Mouse (Mus musculus) CH12.LX (cell line): ENCODE measurements around the gene E2f3. TPM values are rescaled to one million over a fixed set of nuclear protein-coding genes. Genes with fewer than 3 reads are reported as not detected.

Experiments
- DNase-seq: peaks from one replicate; pipeline ENCODE4 v3.0.0-alpha.2; 2013; ENCODE audit errors: extremely low read depth
- H3K27ac ChIP-seq: 2 replicates; pipeline ENCODE4 v1.5.1; 2012; ENCODE audit warnings: low read depth, mild to moderate bottlenecking, control low read depth, moderate library complexity; ENCODE audit not compliant: insufficient read depth
- H3K27me3 ChIP-seq: replicated peaks from 2 replicates; pipeline ENCODE3; 2012; ENCODE audit warnings: inconsistent platforms
- H3K36me3 ChIP-seq, 2 experiments: replicated peaks in 1 of 2; 2 replicates each; pipeline versions ENCODE3 to v1.6.1; 2012; ENCODE audit warnings: inconsistent platforms in 1 of 2, low read length in 1 of 2, mild to moderate bottlenecking in 1 of 2, mixed read lengths in 1 of 2, moderate library complexity in 1 of 2; ENCODE audit not compliant: control insufficient read depth in 1 of 2, insufficient read depth in 1 of 2
- H3K4me1 ChIP-seq, 2 experiments: 2 replicates each; pipeline ENCODE4 v1.6.1; 2012; ENCODE audit warnings: inconsistent platforms in 1 of 2, moderate library complexity in 1 of 2; ENCODE audit not compliant: insufficient read depth in 2 of 2, control insufficient read depth in 1 of 2
- H3K4me2 ChIP-seq: 2 replicates; pipeline ENCODE4 v1.6.1; 2012; ENCODE audit warnings: low read depth, mild to moderate bottlenecking, control low read depth; ENCODE audit not compliant: poor library complexity, insufficient read depth, severe bottlenecking
- H3K4me3 ChIP-seq, 3 experiments: fragments of 150-350 bp in 1 of 3; sonication (generic) in 1 of 3; replicated peaks in 1 of 3; 2 replicates each; pipeline versions ENCODE3 to v1.5.1; 2011 to 2012; ENCODE audit warnings: low read depth in 2 of 3, low read length in 2 of 3, mild to moderate bottlenecking in 2 of 3, moderate library complexity in 2 of 3, control low read depth in 1 of 3, improper control_type of control experiment in 1 of 3, inconsistent platforms in 1 of 3, mixed read lengths in 1 of 3; ENCODE audit not compliant: poor library complexity in 1 of 3
- H3K79me2 ChIP-seq: replicated peaks from 2 replicates; pipeline ENCODE4 v1.6.1; 2012; ENCODE audit warnings: mild to moderate bottlenecking, moderate library complexity; ENCODE audit not compliant: control insufficient read depth, poor library complexity, insufficient read depth, severe bottlenecking; ENCODE audit errors: extremely low read depth
- H3K9ac ChIP-seq: 2 replicates; pipeline ENCODE4 v1.6.1; 2012; ENCODE audit warnings: low read depth, mild to moderate bottlenecking, control low read depth, moderate library complexity; ENCODE audit not compliant: insufficient read depth
- H3K9me3 ChIP-seq: replicated peaks from 2 replicates; pipeline ENCODE3; 2012; ENCODE audit warnings: low read length, inconsistent platforms, mixed read lengths
- BHLHE40 ChIP-seq: IDR thresholded peaks from 2 replicates; pipeline ENCODE4 v1.6.1; 2011; ENCODE audit warnings: mild to moderate bottlenecking, low read depth, low read length, improper control_type of control experiment
- CHD1 ChIP-seq: IDR thresholded peaks from 2 replicates; pipeline ENCODE4 v1.6.1; 2012; ENCODE audit warnings: low read depth, low read length, improper control_type of control experiment, inconsistent platforms
- CTCF ChIP-seq, 2 experiments: IDR thresholded peaks in 1 of 2; conservative IDR thresholded peaks in 1 of 2; 2 replicates each; pipeline ENCODE4 v1.5.1; 2011 to 2012; ENCODE audit warnings: low read depth in 2 of 2, low read length in 2 of 2, improper control_type of control experiment in 1 of 2, inconsistent platforms in 1 of 2, mild to moderate bottlenecking in 1 of 2, moderate library complexity in 1 of 2
- E2F4 ChIP-seq: IDR thresholded peaks from 2 replicates; pipeline ENCODE4 v1.6.1; 2011; ENCODE audit warnings: low read depth, low read length, improper control_type of control experiment; ENCODE audit not compliant: insufficient replicate concordance
- ELF1 ChIP-seq: IDR thresholded peaks from 2 replicates; pipeline ENCODE4 v1.6.1; 2014; ENCODE audit warnings: low read depth, mild to moderate bottlenecking, inconsistent platforms, low read length, improper control_type of control experiment
- EP300 ChIP-seq: IDR thresholded peaks from 2 replicates; pipeline ENCODE4 v1.6.1; 2011; ENCODE audit warnings: low read length, improper control_type of control experiment
- GABPA ChIP-seq: IDR thresholded peaks from 2 replicates; pipeline ENCODE4 v1.6.1; 2012; ENCODE audit warnings: low read depth, low read length, improper control_type of control experiment, inconsistent platforms; ENCODE audit not compliant: insufficient replicate concordance
- IRF4 ChIP-seq: IDR thresholded peaks from 2 replicates; pipeline ENCODE4 v1.6.1; 2014; ENCODE audit warnings: low read depth, mild to moderate bottlenecking, inconsistent platforms, low read length, improper control_type of control experiment
- JUND ChIP-seq: conservative IDR thresholded peaks from 2 replicates; pipeline ENCODE4 v1.6.1; 2011; ENCODE audit warnings: low read depth, low read length, improper control_type of control experiment
- MAFK ChIP-seq: IDR thresholded peaks from 2 replicates; pipeline ENCODE4 v1.6.1; 2011; ENCODE audit warnings: low read length, improper control_type of control experiment; ENCODE audit not compliant: insufficient replicate concordance
- MXI1 ChIP-seq: IDR thresholded peaks from 2 replicates; pipeline ENCODE4 v1.6.1; 2011; ENCODE audit warnings: mild to moderate bottlenecking, low read depth, low read length, improper control_type of control experiment
- MYC ChIP-seq: IDR thresholded peaks from 2 replicates; pipeline ENCODE4 v1.6.1; 2011; ENCODE audit warnings: low read depth, mild to moderate bottlenecking, improper control_type of control experiment, low read length
- NELFE ChIP-seq: IDR thresholded peaks from 2 replicates; pipeline ENCODE4 v1.6.1; 2011; ENCODE audit warnings: low read depth, low read length, improper control_type of control experiment
- POLR2A ChIP-seq: IDR thresholded peaks from 2 replicates; pipeline ENCODE4 v1.6.1; 2011; ENCODE audit warnings: low read depth, mild to moderate bottlenecking, improper control_type of control experiment, low read length
- RAD21 ChIP-seq: IDR thresholded peaks from 2 replicates; pipeline ENCODE4 v1.6.1; 2011; ENCODE audit warnings: low read depth, mild to moderate bottlenecking, low read length, improper control_type of control experiment, moderate library complexity
- RCOR1 ChIP-seq: conservative IDR thresholded peaks from 2 replicates; pipeline ENCODE4 v1.6.1; 2012; ENCODE audit warnings: low read depth, mild to moderate bottlenecking, inconsistent platforms, low read length, improper control_type of control experiment
- SIN3A ChIP-seq: IDR thresholded peaks from 2 replicates; pipeline ENCODE4 v1.6.1; 2012; ENCODE audit warnings: low read length, improper control_type of control experiment, inconsistent platforms
- SMC3 ChIP-seq: IDR thresholded peaks from 2 replicates; pipeline ENCODE4 v1.6.1; 2011; ENCODE audit warnings: low read depth, low read length, improper control_type of control experiment
- TBP ChIP-seq: conservative IDR thresholded peaks from 2 replicates; pipeline ENCODE4 v1.6.1; 2011; ENCODE audit warnings: low read depth, low read length, improper control_type of control experiment
- TCF12 ChIP-seq: IDR thresholded peaks from 2 replicates; pipeline ENCODE4 v1.6.1; 2014; ENCODE audit warnings: low read depth, mild to moderate bottlenecking, inconsistent platforms, low read length, improper control_type of control experiment
- USF1 ChIP-seq: IDR thresholded peaks from 2 replicates; pipeline ENCODE4 v1.6.1; 2014; ENCODE audit warnings: low read depth, mild to moderate bottlenecking, inconsistent platforms, low read length, improper control_type of control experiment
- USF2 ChIP-seq: conservative IDR thresholded peaks from 2 replicates; pipeline ENCODE4 v1.6.1; 2011; ENCODE audit warnings: low read depth, low read length, improper control_type of control experiment
- ZNF384 ChIP-seq: IDR thresholded peaks from 2 replicates; pipeline ENCODE4 v1.6.1; 2012; ENCODE audit warnings: low read depth, low read length, improper control_type of control experiment, inconsistent platforms
- dilution Hi-C: fragments of 300-500 bp; cut with MboI; formaldehyde crosslinking; loops from 2 replicates; pipeline ENCODE4 v1.14.3; 2020; ENCODE audit warnings: low sequenced_read_pairs; ENCODE audit not compliant: extremely low pct_unique_long_range_greater_than_20kb, extremely low pct_ligation_motif_present
- in situ Hi-C: fragments of 300-500 bp; cut with MboI; formaldehyde crosslinking; loops from 3 replicates; pipeline ENCODE4 v1.14.3; 2019; ENCODE audit warnings: low sequenced_read_pairs, low pct_ligation_motif_present, low pct_unique_long_range_greater_than_20kb, mixed read lengths
- polyA plus RNA-seq: library from polyadenylated mRNA; unstranded; fragments of >175 nt; gene quantifications from 2 replicates; pipeline ENCODE4 v1.2.1, GENCODE M21; 2012; ENCODE audit warnings: low read depth; ENCODE audit not compliant: insufficient read length
- total RNA-seq, 2 experiments: library from RNA; depleted of rRNA; stranded (reverse); fragments of 300-350 nt in 1 of 2; fragments of >200 nt in 1 of 2; gene quantifications; 2 replicates each; pipeline ENCODE4 v1.2.3; 2012 to 2014

Gene E2f3
- total and polyA plus RNA-seq, 3 experiments: 7.6 to 20.7 (median 12.9) TPM

DNA sequence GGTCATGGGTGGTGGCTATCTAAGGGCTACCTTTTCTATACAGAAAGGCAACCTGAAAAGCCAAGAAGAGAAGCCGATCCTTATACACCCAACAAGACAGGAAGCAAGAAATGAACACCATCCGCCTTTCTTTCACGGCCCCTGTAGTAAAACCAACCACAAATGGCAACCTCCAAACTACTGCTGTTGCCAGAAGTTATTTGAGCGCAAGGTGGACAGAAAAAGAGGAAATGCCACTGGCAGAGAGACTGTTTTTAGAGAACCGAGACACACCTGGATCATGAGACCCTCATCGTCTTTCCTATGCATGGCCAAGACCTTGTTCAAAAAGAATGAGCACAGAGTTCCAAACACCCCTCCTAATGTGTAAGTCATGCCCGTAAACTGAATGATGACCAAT lies 15.5 kb downstream of the E2f3 start (continued):
- TF ChIP-seq GABPA (no peak), ZNF384 (no peak), MAFK (no peak), MYC (peak; percentile 65; the same call in 1 of the 2 replicates), POLR2A (no peak), SIN3A (peak; percentile 54; the same call in 1 of the 2 replicates)

DNA sequence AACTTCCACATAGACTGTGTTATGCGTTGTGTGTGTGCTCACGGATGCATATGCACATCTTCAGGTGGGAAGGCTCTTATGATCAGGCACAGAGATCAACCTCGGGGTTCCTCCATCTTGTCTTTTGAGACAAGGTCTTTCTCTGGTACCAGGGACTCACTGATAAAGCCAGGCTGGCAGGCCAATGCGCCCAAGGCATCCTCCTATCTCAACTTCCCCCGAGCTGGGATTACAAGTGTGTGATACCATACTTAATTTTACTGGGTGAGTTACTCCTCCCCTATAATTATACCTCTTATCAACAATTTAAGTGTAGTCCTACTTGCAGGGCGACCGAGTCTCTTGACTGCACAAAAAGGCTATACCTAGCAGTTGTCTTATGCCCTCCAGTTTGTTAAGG lies 17.2 kb downstream of the E2f3 start:
- DNase-seq: no peak
- H3K4me2 ChIP-seq: no peak overlapping the region
- TF ChIP-seq SMC3 (no peak), TCF12 (no peak), JUND (no peak), NELFE (no peak), RAD21 (no peak), MAFK (no peak), CHD1 (no peak), GABPA (no peak), MXI1 (no peak), EP300 (no peak), CTCF (conservative IDR thresholded peaks at IDR 0.05 in 1 of 2, IDR thresholded peaks at IDR 0.05 in 1 of 2; ENCODE audit: low read depth in 2 of 2, low read length in 2 of 2) (no peak), SIN3A (no peak), BHLHE40 (no peak), E2F4 (no peak), IRF4 (no peak), USF2 (no peak), USF1 (no peak), ELF1 (no peak)
- H3K36me3 ChIP-seq: peaks cover 14 to 68% of the 10 kb centered on the region in 2 experiments
- no peak overlapping the region for H3K4me3 ChIP-seq
- H3K9ac ChIP-seq: no peak overlapping the region
- peaks cover 38 to 88% of the 10 kb centered on the region in 2 experiments for H3K4me1 ChIP-seq
- H3K27me3 ChIP-seq: no peaks in the 10 kb centered on the region
- in situ Hi-C loops (no loop called here), dilution Hi-C loops (no loop called here)
- peaks cover 84% of the 10 kb centered on the region for H3K79me2 ChIP-seq
- H3K9me3 ChIP-seq: no peaks in the 10 kb centered on the region
- H3K27ac ChIP-seq: no peak overlapping the region

- dilution Hi-C loops (no loop called here), in situ Hi-C loops (no loop called here)
- Histone ChIP-seq H3K79me2 (peaks cover 78% of the 10 kb centered on the region), H3K36me3 (peaks cover 8 to 69% of the 10 kb centered on the region in 2 experiments), H3K27me3 (no peaks in the 10 kb centered on the region), H3K4me2 (peak overlapping the region; percentile 6; the same call in 1 of the 2 replicates), H3K9ac (no peak overlapping the region), H3K27ac (no peak overlapping the region), H3K9me3 (no peaks in the 10 kb centered on the region), H3K4me1 (peaks cover 37 to 85% of the 10 kb centered on the region in 2 experiments), H3K4me3 (no peak overlapping the region)
- 0 out of 2 replicates have a peak, but pooled peaks have one; percentile 30 for TF ChIP-seq RCOR1
- no peak for TF ChIP-seq ELF1
- no peak for TF ChIP-seq E2F4
- peak; percentile 70 for TF ChIP-seq EP300
- TF ChIP-seq MYC: no peak
- TF ChIP-seq TBP: no peak
- no peak for TF ChIP-seq NELFE
- TF ChIP-seq BHLHE40: peak; percentile 51; the same call in 1 of the 2 replicates
- DNase-seq: peak; percentile 53
Measured at GRCm38 (mm10) chr13:29967367-29967766, 18.5 kb downstream of the E2f3 start.
